Mouse (Mus musculus) kidney, embryonic 15.5 days (tissue): ENCODE data around the gene Nap1l5. TPM values are rescaled to one million over a fixed set of nuclear protein-coding genes. Genes with fewer than 3 reads are reported as not detected.
A peak's percentile ranks its signal among the peaks of the same experiment; 100 is the strongest.

Experiments used
- ATAC-seq: fragments of 200-750 bp; cut with Nextera tagmentation; replicated peaks from 2 replicates; pipeline ENCODE4 v1.8.0; 2017; ENCODE audit warnings: moderate TSS enrichment; ENCODE audit not compliant: low FRiP score
- H3K27ac ChIP-seq: fragments of 300-500 bp; sonication (generic); 2 replicates; pipeline ENCODE4 v1.5.1; 2015; ENCODE audit warnings: mild to moderate bottlenecking, inconsistent platforms
- H3K27me3 ChIP-seq: fragments of 300-500 bp; sonication (generic); 2 replicates; pipeline ENCODE4 v1.6.1; 2015; ENCODE audit warnings: inconsistent platforms
- H3K36me3 ChIP-seq: fragments of 300-500 bp; sonication (generic); 2 replicates; pipeline ENCODE4 v1.6.1; 2015; ENCODE audit warnings: inconsistent platforms
- H3K4me1 ChIP-seq: fragments of 300-500 bp; sonication (generic); 2 replicates; pipeline ENCODE4 v1.6.1; 2015; ENCODE audit warnings: inconsistent platforms
- H3K4me2 ChIP-seq: fragments of 300-500 bp; sonication (generic); 2 replicates; pipeline ENCODE4 v1.6.1; 2015; ENCODE audit warnings: moderate library complexity, mild to moderate bottlenecking, inconsistent platforms
- H3K4me3 ChIP-seq: fragments of 300-500 bp; sonication (generic); replicated peaks from 2 replicates; pipeline ENCODE4 v1.5.1; 2015; ENCODE audit warnings: mild to moderate bottlenecking, inconsistent platforms
- H3K9ac ChIP-seq: fragments of 300-500 bp; sonication (generic); 2 replicates; pipeline ENCODE4 v1.6.1; 2015; ENCODE audit warnings: mild to moderate bottlenecking, inconsistent platforms
- H3K9me3 ChIP-seq: fragments of 300-500 bp; sonication (generic); replicated peaks from 2 replicates; pipeline ENCODE4 v1.6.1; 2016; ENCODE audit warnings: inconsistent platforms
- WGBS: fragments of 180-500 bp; shearing (Covaris S2); methylation state at CpG from one replicate; pipeline ENCODE4 v1.1.7; 2015; ENCODE audit warnings: mixed read lengths; 5-methylcytosine and 5-hydroxymethylcytosine counted together
- polyA plus RNA-seq: library from polyadenylated mRNA; unstranded; fragments of >200 nt; fragmentation: Nextera tagmentation; extraction: Ambion mirVana; gene quantifications from 2 replicates; pipeline ENCODE4 v1.2.1, GENCODE M21; 2015

The Nap1l5 gene
- polyA plus RNA-seq, 1 experiment from 2014 or later, result 3.8 TPM

DNA sequence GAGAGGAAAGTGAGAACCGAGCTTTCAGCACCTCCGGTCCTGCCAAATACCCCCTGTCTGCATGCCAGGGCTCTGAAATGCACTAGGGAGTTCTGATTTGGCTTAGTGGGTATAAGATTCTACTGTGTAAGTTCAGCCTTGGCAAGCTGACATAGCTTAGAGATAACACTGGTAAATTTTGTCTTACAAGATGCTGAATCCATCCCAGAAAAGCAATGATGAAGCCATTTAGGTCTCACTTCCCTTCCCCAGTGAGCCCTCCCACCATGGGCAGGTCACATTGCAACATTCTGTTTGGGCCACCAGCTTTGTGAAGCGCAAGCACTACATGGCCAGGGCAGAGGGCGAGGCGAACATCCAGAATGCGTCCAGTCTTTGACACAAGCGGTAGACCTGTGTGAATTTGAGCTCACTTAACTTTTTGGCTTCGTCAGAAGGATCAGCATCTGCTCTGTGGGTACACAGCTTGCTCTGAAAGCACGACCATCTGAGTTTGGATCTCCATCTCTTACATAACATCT is 23.1 kb upstream of the Nap1l5 start:
- Histone ChIP-seq H3K36me3 (no peaks in the 10 kb centered on the region), H3K9ac (no peak overlapping the region), H3K4me3 (no peak overlapping the region), H3K27me3 (no peaks in the 10 kb centered on the region), H3K27ac (no peak overlapping the region), H3K4me2 (no peak overlapping the region), H3K4me1 (no peaks in the 10 kb centered on the region), H3K9me3 (no peaks in the 10 kb centered on the region)
- ATAC-seq, result no peak
- 84% methylated on average over 9 of the region's 9 CpGs for WGBS

DNA sequence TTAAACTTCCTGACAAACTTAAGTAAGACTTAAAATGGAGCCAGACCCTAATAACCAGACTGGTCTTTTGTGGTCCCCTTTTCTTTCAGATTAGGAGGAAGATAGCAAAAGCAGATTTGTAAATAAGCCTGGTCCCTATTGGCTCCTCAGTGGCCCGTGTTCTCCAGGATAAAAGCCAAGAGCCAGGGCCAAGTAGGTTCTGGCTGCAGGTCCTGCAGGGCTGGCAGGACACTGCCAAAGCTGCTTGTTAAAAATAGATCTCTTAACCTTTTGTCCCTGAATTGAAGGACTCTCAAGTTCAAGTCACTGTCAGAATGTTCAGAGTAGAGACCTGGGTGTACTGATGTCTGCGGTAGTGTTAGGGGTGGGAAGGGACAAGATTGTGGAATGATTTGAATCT is 21.0 kb upstream of the Nap1l5 start:
- Histone ChIP-seq H3K9ac (no peak overlapping the region), H3K36me3 (no peaks in the 10 kb centered on the region), H3K27ac (no peak overlapping the region), H3K27me3 (no peaks in the 10 kb centered on the region), H3K9me3 (no peaks in the 10 kb centered on the region), H3K4me3 (no peak overlapping the region), H3K4me1 (no peaks in the 10 kb centered on the region), H3K4me2 (no peak overlapping the region)
- WGBS, result 73% methylated on average over 2 of the region's 2 CpGs
- no peak for ATAC-seq

GRCm38 (mm10) chr6:58922511-58922910 is 15.6 kb upstream of the Nap1l5 start:
- Histone ChIP-seq H3K27me3 (no peaks in the 10 kb centered on the region), H3K27ac (no peak overlapping the region), H3K36me3 (0 out of 2 replicates have a peak, but pooled peaks cover 5% of the 10 kb centered on the region), H3K4me3 (no peak overlapping the region), H3K4me2 (no peak overlapping the region), H3K4me1 (no peaks in the 10 kb centered on the region), H3K9me3 (no peaks in the 10 kb centered on the region), H3K9ac (no peak overlapping the region)
- ATAC-seq, result no peak
- WGBS, result 77% methylated on average over 5 of the region's 5 CpGs

DNA sequence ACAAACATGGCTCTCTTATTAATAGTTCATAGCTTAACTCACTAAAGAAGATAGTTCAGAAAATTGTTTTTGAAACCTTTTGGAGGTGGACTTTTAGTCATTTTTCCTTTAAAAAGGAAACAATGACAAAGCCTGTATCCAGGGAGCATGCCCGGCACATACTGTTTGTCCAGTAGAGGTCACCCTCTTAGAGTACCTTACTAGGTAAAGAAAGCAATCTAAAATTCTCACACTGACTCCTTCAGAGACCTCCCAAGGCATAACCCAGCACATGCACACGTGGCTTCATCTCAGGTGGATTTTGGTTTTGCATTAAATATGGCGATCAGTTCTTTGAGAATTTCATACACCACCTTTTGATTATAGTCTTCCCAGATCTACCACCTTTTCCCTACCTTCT is 14.7 kb upstream of the Nap1l5 start:
- WGBS, result 47% methylated on average over 3 of the region's 3 CpGs
- no peak for ATAC-seq
- Histone ChIP-seq H3K9ac (no peak overlapping the region), H3K4me3 (no peak overlapping the region), H3K4me1 (no peaks in the 10 kb centered on the region), H3K4me2 (no peak overlapping the region), H3K27me3 (no peaks in the 10 kb centered on the region), H3K27ac (no peak overlapping the region), H3K36me3 (0 out of 2 replicates have a peak, but pooled peaks cover 5% of the 10 kb centered on the region), H3K9me3 (no peaks in the 10 kb centered on the region)

DNA sequence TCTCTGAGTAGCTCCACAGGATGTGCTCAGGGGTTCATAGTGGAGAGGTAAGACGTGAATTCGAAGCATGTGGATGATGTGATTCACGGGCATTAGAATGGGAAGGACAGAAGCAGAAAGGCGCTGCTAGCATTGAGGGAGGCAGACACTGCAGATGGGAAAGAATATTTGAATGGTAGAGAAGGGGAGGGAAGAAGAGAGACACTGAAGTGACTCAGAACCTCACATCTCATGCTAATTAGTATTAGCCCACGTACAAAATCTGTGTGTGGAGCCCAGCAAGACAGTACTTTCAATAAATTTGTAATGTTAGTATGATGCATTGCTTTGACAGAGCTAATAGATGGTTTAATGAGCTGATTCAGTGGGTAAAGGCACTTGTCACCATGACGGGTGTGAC is 13.9 kb upstream of the Nap1l5 start:
- Histone ChIP-seq H3K9me3 (no peaks in the 10 kb centered on the region), H3K27ac (no peak overlapping the region), H3K9ac (no peak overlapping the region), H3K4me1 (no peaks in the 10 kb centered on the region), H3K4me2 (no peak overlapping the region), H3K4me3 (no peak overlapping the region), H3K36me3 (0 out of 2 replicates have a peak, but pooled peaks cover 5% of the 10 kb centered on the region), H3K27me3 (no peaks in the 10 kb centered on the region)
- ATAC-seq, result no peak
- 79% methylated on average over 6 of the region's 6 CpGs for WGBS

DNA sequence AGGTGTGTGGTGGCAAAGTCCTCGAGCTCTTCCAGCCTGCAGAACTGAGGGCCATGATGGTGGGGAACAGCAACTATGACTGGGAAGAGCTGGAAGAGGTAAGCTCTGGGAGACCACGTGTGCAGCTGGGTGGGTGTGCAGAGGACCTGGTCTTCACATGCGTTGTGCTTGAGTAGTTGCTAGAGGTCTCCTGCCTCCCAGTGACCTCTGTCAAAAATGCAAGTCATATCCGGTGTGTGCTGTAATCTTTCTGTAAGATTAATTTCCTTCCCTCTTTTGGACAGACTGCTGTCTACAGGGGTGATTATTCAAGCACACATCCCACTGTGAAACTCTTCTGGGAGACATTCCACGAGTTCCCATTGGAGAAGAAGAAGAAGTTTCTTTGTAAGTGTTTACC is 9.6 kb upstream of the Nap1l5 start:
- no peak for ATAC-seq
- 70% methylated on average over 5 of the region's 5 CpGs for WGBS
- Histone ChIP-seq H3K4me1 (no peaks in the 10 kb centered on the region), H3K36me3 (0 out of 2 replicates have a peak, but pooled peaks cover 5% of the 10 kb centered on the region), H3K4me3 (no peak overlapping the region), H3K9ac (no peak overlapping the region), H3K9me3 (no peaks in the 10 kb centered on the region), H3K4me2 (no peak overlapping the region), H3K27me3 (no peaks in the 10 kb centered on the region), H3K27ac (no peak overlapping the region)

DNA sequence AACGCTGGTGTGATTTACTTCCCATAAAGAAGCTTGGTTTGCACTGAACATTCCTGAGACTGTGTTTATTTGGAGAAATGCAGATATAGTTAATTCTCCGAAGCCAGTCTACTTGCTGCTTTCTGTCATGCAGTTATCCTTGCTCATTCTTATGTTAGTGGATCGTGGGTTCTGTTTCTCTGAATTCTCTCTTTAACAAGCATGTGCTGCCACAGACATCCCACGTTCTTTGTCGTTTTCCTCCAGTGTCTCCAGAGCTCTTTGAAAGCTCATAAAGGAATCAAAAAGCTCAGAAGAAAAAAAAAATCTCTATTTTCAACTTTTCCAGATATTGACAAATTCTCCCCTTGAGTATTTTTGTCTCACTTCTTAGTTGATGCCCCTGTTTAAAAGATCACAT is 7.1 kb upstream of the Nap1l5 start:
- Histone ChIP-seq H3K4me2 (no peak overlapping the region), H3K27ac (no peak overlapping the region), H3K9ac (no peak overlapping the region), H3K36me3 (0 out of 2 replicates have a peak, but pooled peaks cover under 1% of the 10 kb centered on the region), H3K27me3 (no peaks in the 10 kb centered on the region), H3K4me1 (no peaks in the 10 kb centered on the region), H3K4me3 (no peak overlapping the region), H3K9me3 (no peaks in the 10 kb centered on the region)
- 64% methylated on average over 5 of the region's 5 CpGs for WGBS
- no peak; the same call in 1 of the 2 replicates for ATAC-seq

- H3K4me1 ChIP-seq, result no peaks in the 10 kb centered on the region
- no peak overlapping the region for H3K27ac ChIP-seq
- H3K9me3 ChIP-seq, result no peaks in the 10 kb centered on the region
- no peak overlapping the region for H3K4me3 ChIP-seq
- no peaks in the 10 kb centered on the region for H3K36me3 ChIP-seq
- ATAC-seq, result peak; percentile 71; the same call in 1 of the 2 replicates
- no peak overlapping the region for H3K9ac ChIP-seq
- H3K4me2 ChIP-seq, result no peak overlapping the region
- 50% methylated on average over 3 of the region's 3 CpGs for WGBS
- H3K27me3 ChIP-seq, result no peaks in the 10 kb centered on the region
Measured at GRCm38 (mm10) chr6:58913551-58913950, 6.7 kb upstream of the Nap1l5 start.

DNA sequence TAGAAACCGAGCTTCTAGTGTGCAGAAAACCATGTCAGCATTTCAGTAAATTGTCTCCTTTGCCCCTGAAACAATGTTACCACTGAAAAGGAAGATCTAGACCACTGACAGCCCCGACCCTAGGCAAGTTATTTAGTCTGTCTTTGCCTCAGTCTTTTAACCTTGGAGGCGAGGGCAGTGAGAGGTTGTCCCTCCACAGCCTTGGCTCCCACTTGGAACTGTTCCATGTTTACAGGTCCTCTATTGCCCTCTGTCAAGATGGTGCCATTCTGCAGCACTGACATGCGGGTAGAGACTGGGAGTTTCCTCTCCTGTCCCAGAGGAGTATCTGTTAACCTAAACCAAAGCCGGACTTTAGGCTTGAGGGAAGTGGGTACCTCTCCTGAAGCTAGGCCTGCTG is 6.0 kb upstream of the Nap1l5 start:
- 70% methylated on average over 5 of the region's 5 CpGs for WGBS
- no peak for ATAC-seq
- no peak overlapping the region for H3K4me2 ChIP-seq
- no peaks in the 10 kb centered on the region; the same call in 1 of the 2 replicates for H3K36me3 ChIP-seq
- no peaks in the 10 kb centered on the region for H3K9me3 ChIP-seq
- no peaks in the 10 kb centered on the region for H3K27me3 ChIP-seq
- no peak overlapping the region for H3K4me3 ChIP-seq
- 0 out of 2 replicates have a peak overlapping the region, but pooled peaks have one; percentile 32 for H3K27ac ChIP-seq
- H3K4me1 ChIP-seq, result no peaks in the 10 kb centered on the region
- no peak overlapping the region for H3K9ac ChIP-seq

GRCm38 (mm10) chr6:58907791-58908190 is 915 bp upstream of the Nap1l5 start:
- Histone ChIP-seq H3K27me3 (peaks cover 4% of the 10 kb centered on the region; the same call in 1 of the 2 replicates), H3K9me3 (0 out of 2 replicates have a peak, but pooled peaks cover 9% of the 10 kb centered on the region), H3K9ac (no peak overlapping the region), H3K4me3 (no peak overlapping the region), H3K27ac (no peak overlapping the region), H3K36me3 (peaks cover 13% of the 10 kb centered on the region), H3K4me1 (no peaks in the 10 kb centered on the region), H3K4me2 (no peak overlapping the region)
- ATAC-seq, result no peak
- WGBS, result 80% methylated on average over 2 of the region's 2 CpGs

GRCm38 (mm10) chr6:58907336-58907735 is 460 bp upstream of the Nap1l5 start:
- Histone ChIP-seq H3K4me2 (peak overlapping the region; percentile 76), H3K27me3 (peaks cover 4% of the 10 kb centered on the region; the same call in 1 of the 2 replicates), H3K27ac (no peak overlapping the region), H3K9me3 (0 out of 2 replicates have a peak, but pooled peaks cover 9% of the 10 kb centered on the region), H3K4me3 (peak overlapping the region; percentile 44), H3K9ac (no peak overlapping the region), H3K4me1 (no peaks in the 10 kb centered on the region), H3K36me3 (peaks cover 13% of the 10 kb centered on the region)
- no peak for ATAC-seq
- WGBS, result 84% methylated on average over 8 of the region's 8 CpGs

GRCm38 (mm10) chr6:58904551-58904950 is 2.3 kb downstream of the Nap1l5 start:
- no peak for ATAC-seq
- Histone ChIP-seq H3K27ac (no peak overlapping the region), H3K4me2 (no peak overlapping the region), H3K27me3 (peaks cover 4% of the 10 kb centered on the region; the same call in 1 of the 2 replicates), H3K4me3 (no peak overlapping the region), H3K9me3 (0 out of 2 replicates have a peak, but pooled peaks cover 9% of the 10 kb centered on the region), H3K9ac (no peak overlapping the region), H3K36me3 (peaks cover 13% of the 10 kb centered on the region), H3K4me1 (no peaks in the 10 kb centered on the region)
- 47% methylated on average over 3 of the region's 3 CpGs for WGBS

- H3K4me2 ChIP-seq, result no peak overlapping the region
- H3K27me3 ChIP-seq, result peaks cover 4% of the 10 kb centered on the region; the same call in 1 of the 2 replicates
- no peak overlapping the region for H3K27ac ChIP-seq
- no peak overlapping the region for H3K9ac ChIP-seq
- H3K4me1 ChIP-seq, result no peaks in the 10 kb centered on the region
- no peak overlapping the region for H3K4me3 ChIP-seq
- WGBS, result 27% methylated on average over 8 of the region's 8 CpGs
- H3K36me3 ChIP-seq, result peaks cover 13% of the 10 kb centered on the region
- ATAC-seq, result no peak; the same call in 1 of the 2 replicates
- H3K9me3 ChIP-seq, result 0 out of 2 replicates have a peak, but pooled peaks cover 9% of the 10 kb centered on the region
Measured at GRCm38 (mm10) chr6:58903171-58903570, 3.7 kb downstream of the Nap1l5 start.
